Mouse (Mus musculus) frontal cortex, postnatal 36 days (tissue): ENCODE measurements around the gene Dnajc30.
"Not testable (repeated sequence)": the region's sequence is repeated elsewhere in the genome, so short reads cannot be mapped to it uniquely, and the experiment has no call there.

Source experiments
- DNase-seq, 2 experiments: peaks; one replicate each; pipeline ENCODE4 v3.0.0; 2022; ENCODE audit warnings: low spot score in 2 of 2

The Dnajc30 gene

DNA sequence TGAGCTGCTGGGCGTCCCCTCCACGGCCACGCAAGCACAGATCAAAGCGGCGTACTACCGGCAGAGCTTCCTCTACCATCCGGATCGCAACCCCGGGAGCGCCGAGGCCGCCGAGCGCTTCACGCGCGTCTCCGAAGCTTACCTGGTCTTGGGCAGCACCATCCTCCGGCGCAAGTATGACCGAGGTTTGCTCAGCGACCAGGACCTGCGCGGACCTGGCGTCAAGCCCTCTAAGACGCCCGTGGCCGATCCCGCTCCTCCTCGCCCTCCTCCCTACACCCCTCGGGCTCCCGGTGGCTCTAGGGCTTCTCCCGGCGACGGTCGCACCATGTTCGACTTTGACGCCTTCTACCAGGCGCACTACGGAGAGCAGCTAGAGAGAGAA, 372 bp downstream of the Dnajc30 start:
- peak in 1 of 2 experiments; percentile 37 for DNase-seq

DNA sequence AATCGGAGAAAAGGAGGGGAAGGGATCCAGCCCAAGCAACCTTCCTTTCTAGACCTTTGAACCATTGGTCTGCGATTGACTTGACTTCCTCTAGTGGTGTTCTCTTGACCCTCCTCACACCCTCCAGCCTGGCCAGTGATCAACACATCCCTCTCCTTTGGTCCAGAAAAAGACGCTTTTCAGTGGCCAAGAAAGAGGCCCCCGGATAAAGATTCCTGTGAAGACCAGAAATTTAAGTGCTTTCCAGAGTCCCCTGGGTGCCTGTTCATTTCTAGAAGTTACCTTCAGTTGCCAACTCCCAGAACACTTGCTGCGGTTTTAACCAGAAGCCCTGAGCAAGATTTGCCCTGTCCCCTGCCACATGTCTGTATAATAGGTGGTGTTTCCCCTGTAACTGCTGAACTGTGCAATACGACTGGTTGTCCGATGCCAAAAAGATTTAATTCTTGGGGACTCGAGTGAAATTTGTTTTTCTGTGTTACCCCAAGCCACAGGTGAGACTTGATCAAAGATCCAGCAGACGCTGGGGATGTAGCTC, 976 bp downstream of the Dnajc30 start, which contains the start of gene Bud23:
Bud23 (minus strand) TSS at position 51 of the 538 bp plus-strand sequence.
- not testable (repeated sequence) for DNase-seq

DNA sequence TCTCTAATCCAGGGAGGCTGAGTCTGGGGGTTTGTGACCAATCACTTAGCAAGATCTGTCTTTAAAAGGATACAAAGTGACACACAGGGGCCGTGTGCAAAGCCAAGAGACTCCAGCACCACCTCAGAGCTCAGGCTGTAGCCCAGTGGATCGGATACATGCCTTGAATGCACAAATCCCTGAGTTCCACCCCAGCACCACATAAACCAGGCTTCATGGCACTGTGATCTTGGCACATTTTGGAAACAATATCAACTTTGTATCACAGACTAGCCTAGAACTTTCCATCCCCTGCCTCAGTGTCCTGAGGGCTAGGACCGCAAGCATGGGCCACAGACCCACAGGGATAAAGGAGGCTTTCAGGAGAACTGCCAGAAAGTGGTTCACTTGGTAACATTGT, 2.0 kb downstream of the Dnajc30 start:
- no peak for DNase-seq

GRCm38 (mm10) chr5:135070448-135070847, 6.4 kb downstream of the Dnajc30 start:
- DNase-seq: no peak

GRCm38 (mm10) chr5:135072061-135072460, 8.1 kb downstream of the Dnajc30 start:
- DNase-seq: no peak

DNA sequence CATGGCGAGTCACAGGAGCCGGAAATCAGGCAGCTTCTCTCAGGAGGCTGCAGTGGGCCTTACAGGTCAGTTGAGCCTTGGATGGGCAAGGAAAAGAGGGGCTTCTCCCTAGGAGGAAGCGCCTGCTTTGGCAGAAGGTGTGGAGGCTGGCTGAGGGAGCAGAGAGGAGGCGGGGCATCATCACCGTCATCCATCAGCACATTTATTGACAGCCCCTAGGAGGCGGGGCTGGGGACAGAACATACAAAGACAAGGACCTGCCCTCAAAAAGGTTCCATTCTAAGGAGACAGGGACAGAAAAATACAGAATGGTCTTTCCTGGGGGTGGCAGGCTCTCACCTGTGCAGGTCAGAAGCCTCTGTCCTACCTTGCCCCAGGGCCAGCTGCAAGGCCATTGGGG, 8.7 kb downstream of the Dnajc30 start:
- no peak for DNase-seq

DNA sequence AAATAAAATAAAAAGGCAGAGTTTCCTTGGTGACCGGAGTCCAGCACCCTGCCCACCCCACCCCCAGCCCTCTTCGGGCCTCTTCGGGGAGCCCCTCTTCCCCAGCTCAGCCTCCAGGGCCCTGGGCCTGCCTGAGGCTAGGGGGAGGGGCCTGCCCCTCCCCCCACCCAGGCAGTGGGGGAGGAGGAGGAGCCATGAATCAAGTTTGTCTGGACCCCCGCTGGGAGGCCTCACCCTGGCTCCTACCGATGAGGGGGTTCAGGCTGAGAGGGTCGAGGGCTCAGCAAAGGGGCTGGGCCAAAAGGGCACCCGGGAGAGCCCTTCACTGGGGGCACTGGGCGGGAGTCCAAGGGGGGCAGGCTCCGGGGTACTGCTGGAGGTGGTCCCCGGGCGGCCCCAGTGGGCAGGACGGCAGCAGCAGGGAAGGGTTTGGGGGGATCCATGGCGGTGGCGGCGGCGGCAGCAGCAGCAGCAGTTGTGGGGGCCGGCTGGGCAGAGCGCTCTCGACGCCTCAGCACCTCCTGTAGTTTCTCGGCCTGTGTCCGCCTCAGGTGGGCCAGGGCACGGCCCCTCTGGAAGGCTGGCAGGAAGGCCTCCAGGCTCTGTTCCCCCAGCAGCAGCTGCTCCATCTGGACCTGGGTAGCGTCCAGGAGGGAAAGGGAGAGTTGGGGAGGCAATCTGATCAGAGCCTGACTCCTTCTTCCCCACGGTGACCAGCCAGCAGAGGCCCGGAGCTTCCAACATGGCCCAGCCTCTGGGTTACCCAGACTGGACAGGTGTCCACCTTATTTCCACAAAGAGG, 9.5 kb downstream of the Dnajc30 start:
- no peak for DNase-seq

GRCm38 (mm10) chr5:135075655-135076054, 11.7 kb downstream of the Dnajc30 start:
- no peak for DNase-seq

- DNase-seq: no peak
Observed at GRCm38 (mm10) chr5:135076368-135076767, 12.4 kb downstream of the Dnajc30 start.

- peak; percentile 26 to 44 for DNase-seq
Observed at GRCm38 (mm10) chr5:135076931-135077505, 13.0 kb downstream of the Dnajc30 start.

DNA sequence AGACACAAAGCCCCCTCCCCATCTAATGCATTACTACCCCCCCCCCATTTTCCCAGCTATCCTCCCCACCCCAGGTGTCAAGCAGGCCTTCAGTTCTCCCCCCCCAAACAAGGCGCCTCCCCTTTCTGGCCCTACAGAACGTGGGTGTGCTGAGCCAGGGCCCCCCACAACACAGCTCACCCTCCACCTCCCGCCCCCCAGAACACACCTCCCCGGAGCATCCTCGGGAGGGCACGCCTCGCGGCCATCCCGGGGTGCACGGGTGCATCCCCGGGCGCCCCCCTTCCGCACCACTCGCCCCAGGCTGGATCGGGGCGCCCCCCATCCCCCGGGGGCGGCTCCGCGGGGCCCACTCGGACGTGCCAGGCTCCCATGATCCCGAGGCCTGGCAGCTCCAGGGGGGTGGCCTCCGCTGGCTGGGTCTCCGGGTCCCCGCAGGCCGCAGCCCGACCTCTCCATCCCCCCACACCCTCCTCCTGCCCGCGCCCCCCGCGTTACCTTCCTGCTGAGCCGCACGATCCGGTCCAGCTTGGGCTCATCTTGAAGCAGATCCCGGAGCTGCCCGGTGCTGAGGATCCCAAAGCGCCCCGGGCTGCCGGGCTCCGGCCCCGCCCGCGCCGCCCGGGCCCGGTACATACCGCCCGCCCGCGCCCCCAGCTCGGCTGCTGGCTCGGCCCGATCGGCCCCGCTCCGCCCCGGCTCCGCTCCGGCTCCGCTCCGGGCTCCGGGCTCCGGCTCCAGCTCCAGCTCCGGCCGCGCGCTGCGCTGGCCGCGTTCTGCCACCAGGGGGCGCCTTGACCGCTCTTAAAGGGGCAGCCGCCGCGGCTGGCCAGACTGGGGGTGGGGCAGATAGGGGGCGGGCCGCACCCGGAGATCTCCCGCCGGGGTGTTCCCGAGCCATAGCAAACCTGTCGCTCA, 13.8 kb downstream of the Dnajc30 start, which contains the start of gene Vps37d:
Vps37d (minus strand) TSS at position 703 of the 918 bp plus-strand sequence.
- DNase-seq: peak; percentile 93 to 94

DNA sequence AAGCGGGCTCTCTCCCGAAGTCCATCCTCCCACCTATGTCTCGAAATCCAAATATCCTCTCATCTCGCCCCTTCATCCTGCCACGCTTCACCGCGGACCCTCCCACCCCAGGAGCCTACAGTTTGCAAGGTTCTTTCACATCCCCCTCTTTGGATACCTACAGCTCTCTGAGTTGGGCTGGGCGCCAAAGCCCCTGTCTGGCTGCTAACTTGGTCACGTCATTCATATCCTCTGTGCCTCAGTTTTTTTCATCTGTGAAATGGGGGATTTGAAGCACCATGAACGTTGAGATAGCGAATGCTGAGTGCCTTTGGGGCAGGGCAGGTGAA, 14.4 kb downstream of the Dnajc30 start:
- no peak for DNase-seq

DNA sequence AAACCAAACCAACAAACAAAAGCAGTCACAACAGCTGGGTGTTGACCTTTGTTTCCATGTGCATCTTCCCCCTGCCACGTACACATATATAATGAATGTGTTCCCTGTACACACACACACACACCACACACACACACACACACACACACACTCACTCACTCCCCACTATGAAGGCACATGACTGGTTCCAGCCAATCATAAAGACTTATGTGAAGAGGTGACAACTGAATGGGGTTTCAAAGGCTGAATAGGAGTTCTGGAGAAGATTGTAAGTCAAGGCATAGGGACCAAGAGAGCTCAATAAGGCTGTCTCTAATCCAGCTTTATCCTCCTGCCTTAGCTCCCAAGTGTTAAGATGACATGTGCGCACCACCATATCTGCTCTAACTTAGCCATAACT, 15.6 kb downstream of the Dnajc30 start:
- no peak for DNase-seq

GRCm38 (mm10) chr5:135080539-135080938, 16.5 kb downstream of the Dnajc30 start:
- no peak for DNase-seq

DNA sequence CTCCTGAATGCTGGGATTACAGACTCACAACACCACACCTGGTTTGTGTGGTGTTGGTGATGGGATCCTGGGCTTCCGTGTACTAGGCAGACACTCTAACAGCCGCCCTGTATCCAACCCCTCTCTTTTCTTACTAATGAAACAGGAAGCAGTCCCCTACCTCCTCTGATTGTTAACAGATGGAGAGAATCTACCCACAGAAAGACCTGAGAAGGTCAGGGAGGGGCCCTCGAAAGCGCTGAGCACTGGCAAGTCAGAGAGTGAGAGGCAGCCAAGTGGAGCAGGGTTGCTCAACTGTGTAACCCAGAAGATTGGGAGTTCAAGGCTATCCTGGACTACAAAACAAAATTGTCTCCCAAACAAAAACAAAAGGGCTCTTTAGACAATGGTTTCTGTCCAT, 22.9 kb downstream of the Dnajc30 start:
- no peak for DNase-seq

DNA sequence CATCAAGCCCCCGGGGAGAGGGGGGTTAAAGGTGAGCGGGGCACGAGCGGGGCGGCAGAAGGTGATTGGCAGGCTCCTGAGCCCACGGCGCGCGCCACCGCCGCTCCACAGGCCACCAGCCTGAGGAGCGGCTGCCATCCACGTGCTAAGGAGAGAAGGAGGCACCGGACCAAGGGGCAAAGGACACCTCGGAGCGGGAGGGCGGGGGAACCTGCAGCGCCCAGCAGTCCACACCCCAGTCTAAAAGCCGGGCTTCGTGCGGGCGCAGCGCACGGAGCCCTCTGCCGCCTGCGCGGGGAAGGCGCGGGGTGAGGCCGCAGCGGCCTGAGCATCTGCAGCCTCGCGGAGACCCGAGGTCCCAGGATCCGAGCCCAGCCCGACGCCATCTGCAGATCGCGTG, 25.7 kb downstream of the Dnajc30 start, which contains the start of gene Mlxipl:
Mlxipl (plus strand) TSS at position 238 of the 400 bp plus-strand sequence.
- DNase-seq: no peak

- DNase-seq: no peak
Observed at GRCm38 (mm10) chr5:135100981-135101380, 37.0 kb downstream of the Dnajc30 start.

DNA sequence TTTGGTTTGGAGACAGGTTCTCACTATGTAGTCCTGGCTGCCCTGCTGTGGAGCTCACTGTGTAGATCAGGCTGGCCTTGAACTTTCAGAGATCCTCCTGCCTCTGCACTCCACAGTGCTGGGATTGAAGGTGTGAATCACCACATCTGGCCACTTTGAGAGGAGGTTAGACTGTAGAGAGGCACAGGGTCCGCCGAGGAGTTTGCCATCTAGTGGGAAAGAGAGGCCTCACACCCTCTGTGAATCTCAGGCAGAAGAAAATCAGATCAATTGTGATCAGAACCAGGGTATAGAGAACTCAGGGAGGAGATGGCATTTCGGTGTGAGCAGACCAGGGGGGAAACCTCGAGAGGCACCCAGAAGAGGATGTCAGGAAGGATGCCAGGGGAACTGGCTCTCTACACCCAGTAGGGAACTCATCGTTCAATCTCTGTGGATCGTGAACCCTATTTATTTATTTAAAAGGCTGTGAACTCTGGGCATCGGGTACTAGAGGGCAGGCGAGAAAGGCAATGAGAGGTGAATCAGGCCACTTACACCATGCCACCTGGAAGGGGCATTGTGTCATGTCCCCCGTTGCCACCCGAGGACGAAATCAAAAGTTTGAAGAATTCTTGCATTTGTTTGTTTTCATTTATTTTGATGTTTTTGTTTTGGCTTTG, 40.1 kb downstream of the Dnajc30 start:
- DNase-seq: no peak

- DNase-seq: peak; percentile 37 to 63
Observed at GRCm38 (mm10) chr5:135106758-135107256, 42.8 kb downstream of the Dnajc30 start.

DNA sequence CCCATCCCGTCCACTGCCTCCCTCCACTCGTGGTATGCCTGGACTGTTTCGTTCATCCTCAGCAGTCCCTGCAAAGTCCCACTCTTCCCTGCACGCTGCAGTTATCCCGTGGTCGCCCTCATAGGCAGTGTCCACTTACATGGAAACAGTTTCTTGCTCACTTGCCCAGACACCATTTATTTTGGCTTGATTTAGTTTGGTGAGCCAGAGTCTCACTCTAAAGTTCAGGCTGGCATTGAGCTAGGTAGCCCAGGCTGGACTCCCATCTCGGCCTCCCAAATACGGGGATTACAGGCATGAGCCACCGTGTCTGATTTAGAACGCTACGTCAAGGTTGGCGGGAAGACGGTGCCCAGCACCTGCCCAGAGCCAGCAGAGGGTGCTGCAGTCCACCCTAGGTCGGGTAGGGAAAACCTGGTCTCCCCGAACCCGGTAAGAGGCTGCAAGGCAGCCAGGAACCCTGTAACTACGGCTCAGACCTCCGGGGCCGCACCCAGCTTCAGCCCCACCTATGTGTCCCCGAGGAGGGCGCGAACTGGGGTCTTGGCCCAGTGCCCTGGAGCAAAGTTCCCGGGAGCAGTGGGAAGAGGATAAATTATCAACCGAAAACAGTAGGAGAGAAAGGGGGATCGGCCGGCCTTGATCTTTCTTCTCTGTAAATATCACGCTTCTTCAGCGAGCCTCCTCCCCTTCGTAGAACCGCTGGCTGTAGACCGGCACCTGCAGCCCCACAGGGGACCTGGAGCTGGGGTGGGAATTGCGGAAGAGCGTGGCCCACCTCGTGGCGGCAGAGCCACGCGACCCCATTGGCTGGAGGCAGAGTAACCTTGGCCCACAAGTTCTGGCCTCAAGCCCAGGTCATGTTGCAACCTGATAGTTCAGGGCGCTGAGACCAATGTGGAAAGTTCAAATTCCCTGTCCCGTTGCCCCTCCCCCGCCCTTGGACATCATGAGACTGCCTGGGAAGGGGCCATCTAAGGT, 43.8 kb downstream of the Dnajc30 start:
- DNase-seq: peak in 1 of 2 experiments; percentile 13
